Mouse (Mus musculus): Measurements from ENCODE around the gene Leap2. TPM values are rescaled to one million over a fixed set of nuclear protein-coding genes. Genes with fewer than 3 reads are reported as not detected.

Leap2 gene
- polyA plus RNA-seq (2016; fragmentation: Nextera tagmentation; extraction: Ambion mirVana) = 0.45 TPM in 1 of 2 replicates, not detected in the other

DNA sequence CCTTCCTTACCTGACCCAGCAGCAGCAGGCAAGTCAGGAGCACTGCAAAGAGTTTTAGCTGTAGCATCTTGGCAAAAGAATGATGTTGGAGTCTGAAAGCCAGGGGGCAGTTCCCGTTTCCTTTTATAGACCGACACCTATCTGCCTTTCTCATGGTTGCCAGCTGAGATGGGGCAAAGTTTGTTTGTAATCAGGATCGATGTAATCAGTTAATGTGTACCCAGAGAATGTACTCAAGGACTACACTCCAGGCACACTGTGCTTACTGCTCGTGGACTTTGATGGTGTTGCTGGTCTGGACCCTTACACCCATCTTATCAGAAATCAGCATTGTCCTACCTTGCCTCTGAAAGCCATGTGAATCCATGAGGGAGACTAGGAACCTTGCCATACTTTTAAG is at the start of gene Leap2:
Gene Leap2, minus strand, starts transcription at position 135 of the 400 bp plus-strand sequence.
- Histone ChIP-seq H3K4me3 (no peak within 1 kb of the TSS), H3K36me3 (peaks cover 30% of the 10 kb centered on the region), H3K27me3 (ENCODE audit: insufficient read depth, poor library complexity, severe bottlenecking) (no peaks in the 10 kb centered on the region), H3K9me3 (no peaks in the 10 kb centered on the region), H3K27ac (no peak within 1 kb of the TSS), H3K4me1 (peaks cover 26% of the 10 kb centered on the region)
- no peak for DNase-seq (ENCODE audit: low spot score)
- WGBS = 85% methylated on average over 4 of the region's 4 CpGs

DNA sequence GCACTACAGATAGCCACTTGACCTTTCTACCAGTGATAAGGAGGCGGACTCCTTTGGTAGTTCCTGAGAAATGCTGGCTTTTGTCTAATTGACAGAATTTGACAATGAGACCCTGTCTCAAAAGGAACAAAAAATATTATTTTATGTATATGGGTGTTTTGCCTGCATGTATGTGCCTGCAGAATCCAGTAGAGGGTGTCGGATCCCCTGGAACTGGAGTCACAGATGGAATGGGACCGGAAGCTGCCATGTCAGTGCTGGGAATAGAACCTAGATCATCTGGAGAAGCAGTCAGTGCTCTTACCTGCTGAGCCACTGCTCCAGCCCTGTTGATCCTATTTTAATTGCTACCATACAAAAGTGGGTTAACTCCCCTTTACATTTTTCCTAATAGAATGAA is 49.7 kb upstream of the Leap2 start:
- no peaks in the 10 kb centered on the region for H3K9me3 ChIP-seq
- peaks cover 85% of the 10 kb centered on the region for H3K27me3 ChIP-seq (ENCODE audit: insufficient read depth, poor library complexity, severe bottlenecking)
- H3K36me3 ChIP-seq = no peaks in the 10 kb centered on the region
- DNase-seq (ENCODE audit: low spot score) = no peak
- H3K4me3 ChIP-seq = no peak overlapping the region
- no peak overlapping the region for H3K27ac ChIP-seq
- 75% methylated on average over 3 of the region's 3 CpGs for WGBS
- H3K4me1 ChIP-seq = peaks cover 12% of the 10 kb centered on the region

DNA sequence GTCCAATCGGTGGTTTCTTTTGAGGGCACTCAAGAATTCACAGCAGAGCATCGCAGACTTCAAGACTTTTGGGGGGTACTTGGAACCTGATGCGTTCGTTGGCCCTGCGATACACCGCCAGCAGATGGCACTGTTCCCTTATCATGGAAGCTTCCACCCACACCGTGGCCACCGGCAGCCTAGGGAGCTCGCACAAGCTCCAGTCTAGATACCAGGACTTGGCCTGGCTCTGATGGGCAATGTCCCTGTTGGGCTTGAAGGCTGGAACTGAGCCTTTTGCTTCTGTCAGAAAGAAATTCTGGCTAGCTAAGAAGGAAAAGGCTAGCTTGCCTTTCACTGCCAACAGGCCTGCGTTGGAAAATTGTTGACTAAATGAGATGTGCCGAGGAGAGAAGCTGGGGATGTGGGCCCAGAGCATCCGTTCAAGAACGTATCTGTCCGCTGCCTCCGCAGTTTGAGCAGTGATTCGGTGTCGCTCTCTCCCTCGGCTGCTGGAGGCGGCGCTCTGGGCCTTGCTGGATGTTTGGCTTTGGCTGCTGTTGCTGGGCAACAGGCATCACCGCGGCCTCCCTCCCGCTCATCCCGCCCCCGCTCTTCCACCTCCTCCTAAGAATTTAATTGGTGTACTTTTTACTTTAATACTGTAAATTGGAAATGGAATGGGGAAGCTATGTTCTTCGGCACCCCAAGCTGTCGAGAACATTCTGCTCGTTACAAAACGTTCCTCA is 47.2 kb upstream of the Leap2 start, which contains the start of gene Gm9837:
Gene Gm9837, minus strand, starts transcription at position 512 of the 728 bp plus-strand sequence.
- Histone ChIP-seq H3K36me3 (no peaks in the 10 kb centered on the region), H3K27me3 (ENCODE audit: insufficient read depth, poor library complexity, severe bottlenecking) (peaks cover 88% of the 10 kb centered on the region), H3K27ac (no peak within 1 kb of the TSS), H3K4me3 (peak within 1 kb of the TSS; percentile 42), H3K4me1 (peaks cover 23% of the 10 kb centered on the region), H3K9me3 (no peaks in the 10 kb centered on the region)
- DNase-seq (ENCODE audit: low spot score) = peak; percentile 92
- WGBS = 5% methylated on average over 29 of the region's 29 CpGs

DNA sequence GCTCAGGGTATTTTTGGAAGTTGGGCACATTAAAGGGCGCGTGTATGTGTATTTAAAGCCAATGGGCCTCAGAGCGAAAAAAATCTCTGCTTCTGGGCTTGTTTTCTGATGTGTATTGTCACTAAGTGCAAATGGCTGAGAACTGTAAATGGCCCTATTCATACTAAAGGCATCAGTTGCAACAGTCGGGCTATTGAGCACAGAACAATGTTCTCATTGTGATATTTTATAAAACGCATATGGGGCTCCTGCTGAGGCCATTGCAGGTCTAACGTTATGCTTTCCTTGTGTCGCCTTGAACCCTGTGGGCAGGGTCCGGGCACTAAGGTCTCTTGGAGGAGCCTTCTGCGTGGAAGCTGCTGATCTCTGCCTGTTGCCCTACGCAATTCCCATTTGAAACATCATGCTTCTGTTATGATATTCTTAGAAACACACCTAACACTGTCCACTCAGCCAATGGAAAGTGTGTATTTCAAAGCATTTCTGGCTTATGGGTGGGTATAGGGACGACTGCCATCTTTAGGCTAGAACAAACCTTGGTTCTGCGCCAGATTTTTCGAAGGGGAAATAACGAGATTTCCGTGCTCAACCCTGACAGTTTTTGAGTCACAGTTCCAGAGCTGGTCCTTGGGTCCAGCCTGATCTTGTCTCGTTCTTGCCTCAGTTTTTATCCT is 46.5 kb upstream of the Leap2 start:
- H3K36me3 ChIP-seq = 0 out of 2 replicates have a peak, but pooled peaks cover 2% of the 10 kb centered on the region
- peaks cover 23% of the 10 kb centered on the region for H3K4me1 ChIP-seq
- H3K27me3 ChIP-seq (ENCODE audit: insufficient read depth, poor library complexity, severe bottlenecking) = peaks cover 88% of the 10 kb centered on the region
- no peak overlapping the region for H3K27ac ChIP-seq
- H3K4me3 ChIP-seq = peak overlapping the region; percentile 42; the same call in 1 of the 2 replicates
- DNase-seq (ENCODE audit: low spot score) = no peak
- WGBS = 41% methylated on average over 16 of the region's 16 CpGs
- H3K9me3 ChIP-seq = no peaks in the 10 kb centered on the region

DNA sequence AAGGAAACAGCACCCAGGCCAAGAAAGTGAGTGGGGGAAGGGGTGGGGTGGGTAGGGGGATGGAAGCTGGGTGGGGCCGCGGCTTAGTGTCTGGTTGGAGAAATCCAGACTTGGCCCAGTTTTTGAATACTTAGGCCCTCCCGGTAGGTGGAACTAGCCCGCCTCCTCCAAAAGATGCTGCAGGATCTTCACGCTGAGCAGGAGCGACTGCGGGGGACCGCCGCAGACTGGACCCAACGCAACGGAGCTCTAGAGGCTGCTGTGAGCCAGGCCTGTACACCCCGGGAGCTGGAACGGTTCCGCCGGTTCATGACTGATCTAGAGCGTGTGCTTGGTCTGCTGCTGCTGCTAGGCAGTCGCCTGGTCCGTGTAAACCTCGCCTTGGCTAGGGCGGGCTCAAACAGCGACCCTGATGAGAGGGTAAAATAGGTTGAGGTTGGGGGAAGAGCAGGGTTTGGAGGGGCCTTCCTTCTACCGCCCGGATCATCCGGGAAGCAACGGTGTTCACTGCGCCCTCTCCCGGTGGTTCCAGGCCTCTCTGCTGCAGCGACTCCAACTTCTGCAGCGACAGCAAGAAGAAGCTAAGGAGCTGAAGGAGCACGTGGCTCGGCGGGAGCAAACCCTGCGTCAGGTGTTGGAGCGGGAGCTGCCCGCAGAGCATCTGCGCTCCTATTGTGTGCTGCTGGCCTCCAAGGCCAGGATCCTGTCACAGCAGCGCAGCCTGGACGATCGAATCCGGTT is 43.4 kb upstream of the Leap2 start:
- 5% methylated on average over 40 of the region's 40 CpGs for WGBS

DNA sequence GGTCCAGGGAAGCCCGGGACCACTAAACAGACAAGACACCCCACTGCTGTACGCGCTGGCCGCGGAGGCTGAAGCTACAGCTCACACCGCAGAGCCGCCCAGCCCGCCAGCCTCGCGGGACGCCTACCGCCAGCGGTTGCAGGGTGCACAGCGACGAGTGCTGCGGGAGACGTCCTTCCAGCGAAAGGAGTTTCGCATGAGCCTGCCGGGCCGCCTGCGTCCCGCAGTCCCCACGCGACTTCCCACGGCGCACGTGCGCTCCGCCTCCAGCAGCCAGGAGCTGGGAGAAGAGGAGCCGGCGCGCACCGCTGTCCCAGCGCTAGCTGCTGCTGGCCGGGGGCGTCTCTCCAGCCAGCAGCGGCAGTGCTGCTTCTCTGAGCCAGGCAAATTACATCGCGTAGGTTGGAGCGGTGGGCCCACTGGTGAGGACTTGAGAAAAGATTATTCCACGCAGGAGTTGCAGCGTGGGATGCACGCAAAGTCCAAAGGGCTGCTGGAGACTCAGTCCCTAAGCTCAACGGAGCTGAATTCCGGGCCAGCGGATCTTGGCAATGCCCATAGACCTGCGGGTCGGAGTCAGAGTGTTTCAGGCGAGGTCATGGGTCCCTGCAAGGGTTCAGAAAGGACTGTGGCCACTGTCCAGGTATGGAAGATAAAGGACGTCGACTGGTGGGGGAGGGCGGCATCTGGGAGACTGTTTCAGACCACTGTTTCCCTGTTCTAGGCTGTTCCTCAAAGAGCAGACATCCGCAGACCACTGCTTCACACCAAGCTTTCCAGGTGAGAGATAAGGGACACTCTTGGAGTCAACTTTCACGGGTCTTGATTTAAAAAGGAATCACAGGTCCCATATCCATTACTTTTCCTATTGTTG is 40.8 kb upstream of the Leap2 start:
- Histone ChIP-seq H3K27me3 (ENCODE audit: insufficient read depth, poor library complexity, severe bottlenecking) (peaks cover 92% of the 10 kb centered on the region), H3K4me1 (peaks cover 29% of the 10 kb centered on the region), H3K36me3 (0 out of 2 replicates have a peak, but pooled peaks cover 2% of the 10 kb centered on the region), H3K4me3 (peak overlapping the region; percentile 65), H3K9me3 (no peaks in the 10 kb centered on the region), H3K27ac (peak overlapping the region; percentile 49)
- DNase-seq (ENCODE audit: low spot score) = no peak
- WGBS = 6% methylated on average over 55 of the region's 55 CpGs

More for the DNA sequence above, 43.4 kb upstream of the Leap2 start:
- 0 out of 2 replicates have a peak, but pooled peaks cover 2% of the 10 kb centered on the region for H3K36me3 ChIP-seq
- peaks cover 40% of the 10 kb centered on the region for H3K4me1 ChIP-seq
- H3K27me3 ChIP-seq (ENCODE audit: insufficient read depth, poor library complexity, severe bottlenecking) = peaks cover 92% of the 10 kb centered on the region
- H3K4me3 ChIP-seq = peak overlapping the region; percentile 53
- peak; percentile 87 for DNase-seq (ENCODE audit: low spot score)
- peak overlapping the region; percentile 67 for H3K27ac ChIP-seq
- H3K9me3 ChIP-seq = no peaks in the 10 kb centered on the region

DNA sequence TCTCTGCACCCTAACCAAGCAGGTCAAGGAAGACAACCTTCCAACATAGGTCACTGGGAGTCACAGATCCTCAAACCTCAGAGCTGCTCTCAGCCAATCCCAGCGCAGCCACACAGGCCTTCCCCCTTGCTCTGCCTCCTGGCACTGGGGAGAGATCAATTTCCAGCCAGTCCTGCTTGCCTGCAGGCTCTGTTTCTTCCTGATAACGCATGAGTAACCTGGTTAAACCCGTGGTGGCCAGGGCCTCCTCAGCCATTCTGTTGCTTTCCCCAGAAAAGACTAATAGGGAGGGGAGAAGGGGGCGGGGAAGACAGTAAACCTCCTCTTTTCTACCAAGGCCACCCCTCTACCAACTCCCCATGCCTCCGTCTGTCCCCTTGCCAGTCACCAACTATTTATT is 38.8 kb upstream of the Leap2 start:
- no peak for DNase-seq (ENCODE audit: low spot score)
- Histone ChIP-seq H3K36me3 (0 out of 2 replicates have a peak, but pooled peaks cover 2% of the 10 kb centered on the region), H3K4me3 (no peak overlapping the region), H3K27me3 (ENCODE audit: insufficient read depth, poor library complexity, severe bottlenecking) (peaks cover 90% of the 10 kb centered on the region), H3K9me3 (no peaks in the 10 kb centered on the region), H3K4me1 (peaks cover 33% of the 10 kb centered on the region), H3K27ac (no peak overlapping the region)
- WGBS = 28% methylated on average over 5 of the region's 5 CpGs

DNA sequence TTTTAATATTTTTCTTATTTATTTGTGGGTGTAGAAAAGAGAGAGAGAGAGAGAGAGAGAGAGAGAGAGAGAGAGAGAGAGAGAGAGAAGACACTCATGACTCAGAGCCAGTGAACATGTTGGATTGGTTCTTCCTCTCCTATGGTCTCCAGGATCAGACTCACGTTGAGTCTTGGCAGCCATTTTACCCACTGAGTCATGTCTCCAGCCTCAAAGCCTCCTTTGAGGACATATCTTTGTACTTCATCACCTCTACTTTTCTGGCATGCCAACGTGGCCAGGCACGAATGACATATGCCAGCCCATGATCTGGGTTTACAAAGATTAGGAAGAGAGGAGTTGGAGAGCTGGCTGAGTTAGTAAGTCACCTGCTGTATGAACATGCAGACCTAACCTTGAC is 37.2 kb upstream of the Leap2 start:
- 72% methylated on average over 3 of the region's 3 CpGs for WGBS
- no peak for DNase-seq (ENCODE audit: low spot score)
- no peaks in the 10 kb centered on the region for H3K9me3 ChIP-seq
- peaks cover 74% of the 10 kb centered on the region for H3K27me3 ChIP-seq (ENCODE audit: insufficient read depth, poor library complexity, severe bottlenecking)
- 0 out of 2 replicates have a peak, but pooled peaks cover 2% of the 10 kb centered on the region for H3K36me3 ChIP-seq
- H3K27ac ChIP-seq = no peak overlapping the region
- peaks cover 25% of the 10 kb centered on the region for H3K4me1 ChIP-seq
- no peak overlapping the region for H3K4me3 ChIP-seq

DNA sequence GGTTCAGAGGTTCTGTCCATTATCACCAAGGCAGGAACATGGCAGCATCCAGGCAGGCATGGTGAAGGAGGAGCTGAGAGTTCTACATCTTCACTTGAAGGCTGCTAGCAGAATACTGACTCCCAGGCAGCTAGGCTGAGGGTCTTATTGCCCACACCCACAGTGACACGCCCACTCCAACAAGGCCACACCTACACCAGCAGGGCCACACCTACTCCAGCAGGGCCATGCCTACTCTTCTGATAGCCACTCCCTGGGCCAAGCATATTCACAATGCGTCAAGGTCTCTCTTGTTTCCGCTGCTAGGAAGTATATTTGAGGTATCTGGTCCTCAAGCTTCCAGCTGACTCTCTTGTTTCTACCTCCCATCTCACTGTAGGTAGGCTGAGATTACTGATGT is 36.0 kb upstream of the Leap2 start:
- Histone ChIP-seq H3K9me3 (no peaks in the 10 kb centered on the region), H3K4me3 (no peak overlapping the region), H3K27me3 (ENCODE audit: insufficient read depth, poor library complexity, severe bottlenecking) (peaks cover 62% of the 10 kb centered on the region), H3K36me3 (no peaks in the 10 kb centered on the region), H3K27ac (no peak overlapping the region), H3K4me1 (peaks cover 24% of the 10 kb centered on the region)
- 71% methylated on average over 3 of the region's 3 CpGs for WGBS
- DNase-seq (ENCODE audit: low spot score) = no peak

DNA sequence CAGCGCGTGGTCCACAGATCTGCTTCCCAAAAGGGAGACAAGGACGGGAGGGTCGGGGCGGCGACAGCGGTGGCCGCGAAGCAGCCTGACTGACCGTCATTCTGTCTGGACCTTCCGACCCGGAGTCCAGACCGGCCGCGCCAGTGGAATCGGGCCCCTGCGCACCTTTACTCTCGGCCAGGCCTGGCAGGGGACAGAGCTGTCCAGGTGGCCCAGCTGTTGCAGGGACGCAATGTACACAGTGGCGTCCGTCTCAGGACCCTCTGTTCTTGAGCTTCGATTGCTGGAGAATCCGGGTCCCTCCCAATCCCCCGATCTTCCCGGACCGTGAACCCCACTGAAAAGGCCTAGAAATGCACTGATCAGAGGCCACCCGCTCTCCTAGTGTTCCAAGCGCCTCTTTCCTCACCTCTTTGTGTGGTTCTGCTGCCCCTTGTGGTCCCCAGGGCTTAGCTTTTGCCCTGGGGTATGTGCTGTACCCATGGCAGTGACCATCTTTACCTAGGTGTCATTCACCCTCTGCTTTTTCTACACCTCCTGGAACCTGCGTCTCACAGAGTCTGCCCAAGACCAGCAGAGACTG is 34.5 kb upstream of the Leap2 start:
- H3K4me3 ChIP-seq = peak overlapping the region; percentile 69
- DNase-seq (ENCODE audit: low spot score) = no peak
- no peaks in the 10 kb centered on the region for H3K9me3 ChIP-seq
- H3K27ac ChIP-seq = peak overlapping the region; percentile 84
- 4% methylated on average over 29 of the region's 29 CpGs for WGBS
- H3K4me1 ChIP-seq = peaks cover 14% of the 10 kb centered on the region; the same call in 1 of the 2 replicates
- peaks cover 47% of the 10 kb centered on the region for H3K27me3 ChIP-seq (ENCODE audit: insufficient read depth, poor library complexity, severe bottlenecking)
- no peaks in the 10 kb centered on the region for H3K36me3 ChIP-seq

DNA sequence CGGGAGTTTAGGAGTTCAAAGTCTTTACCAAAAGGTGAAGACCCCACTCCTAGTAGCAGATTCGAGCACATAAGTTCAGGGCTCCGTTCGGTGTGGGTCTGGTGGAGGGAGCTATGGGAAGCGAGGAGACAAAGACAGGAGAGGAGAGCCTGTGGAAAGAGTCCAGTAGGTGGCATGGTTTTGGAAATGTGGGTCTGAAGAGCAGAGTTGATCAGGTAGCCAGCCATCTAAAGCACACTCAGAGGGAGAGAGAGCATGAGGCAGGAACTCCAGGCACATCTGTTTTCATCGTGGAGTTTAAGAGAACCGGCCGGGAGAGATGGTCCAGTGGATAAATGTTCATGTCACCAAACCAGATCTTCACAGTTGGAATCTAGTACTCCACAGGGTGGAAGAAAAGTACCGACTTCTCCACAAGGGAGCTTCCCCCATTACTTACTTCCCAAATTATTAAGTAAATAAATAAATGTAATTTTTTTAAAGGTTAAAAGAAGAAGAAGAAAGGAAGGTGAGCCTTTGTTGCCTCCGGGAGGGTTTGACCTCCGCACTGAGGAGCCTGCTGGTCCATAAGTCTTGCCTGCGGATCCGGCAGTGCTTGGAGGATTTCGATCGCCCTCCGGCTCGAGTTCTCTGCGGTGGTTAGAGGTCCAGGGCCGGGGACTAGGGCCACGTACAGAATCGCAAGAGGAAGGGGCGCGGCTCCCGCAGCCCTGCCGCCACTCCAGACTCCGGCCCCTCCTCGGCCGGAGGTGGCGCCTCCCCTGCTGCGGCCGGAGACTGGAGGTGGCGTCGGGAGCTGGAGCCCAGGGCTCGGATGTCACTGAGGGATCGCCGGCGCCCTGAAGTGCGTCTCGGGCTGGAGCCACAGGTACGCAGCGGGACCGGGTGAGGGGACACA is 33.8 kb upstream of the Leap2 start, which contains the start of the genes Gm10447 and Shroom1:
Gene Gm10447, minus strand, starts transcription at position 637 of the 898 bp plus-strand sequence.
Gene Shroom1, plus strand, starts transcription at position 732 of the 898 bp plus-strand sequence.
- 3% methylated on average over 42 of the region's 42 CpGs for WGBS
- H3K9me3 ChIP-seq = no peaks in the 10 kb centered on the region
- H3K4me3 ChIP-seq = peak within 1 kb of the TSS; percentile 69
- DNase-seq (ENCODE audit: low spot score) = peak; percentile 90
- H3K4me1 ChIP-seq = peaks cover 11% of the 10 kb centered on the region; the same call in 1 of the 2 replicates
- peaks cover 40% of the 10 kb centered on the region for H3K27me3 ChIP-seq (ENCODE audit: insufficient read depth, poor library complexity, severe bottlenecking)
- peak within 1 kb of the TSS; percentile 84 for H3K27ac ChIP-seq
- no peaks in the 10 kb centered on the region for H3K36me3 ChIP-seq
